Mouse (Mus musculus): ENCODE results near the gene Tmc4.
A peak's percentile ranks its signal among the peaks of the same experiment; 100 is the strongest.
"Not testable (repeated sequence)": the region's sequence is repeated elsewhere in the genome, so short reads cannot be mapped to it uniquely, and the experiment has no call there.

The Tmc4 gene

DNA sequence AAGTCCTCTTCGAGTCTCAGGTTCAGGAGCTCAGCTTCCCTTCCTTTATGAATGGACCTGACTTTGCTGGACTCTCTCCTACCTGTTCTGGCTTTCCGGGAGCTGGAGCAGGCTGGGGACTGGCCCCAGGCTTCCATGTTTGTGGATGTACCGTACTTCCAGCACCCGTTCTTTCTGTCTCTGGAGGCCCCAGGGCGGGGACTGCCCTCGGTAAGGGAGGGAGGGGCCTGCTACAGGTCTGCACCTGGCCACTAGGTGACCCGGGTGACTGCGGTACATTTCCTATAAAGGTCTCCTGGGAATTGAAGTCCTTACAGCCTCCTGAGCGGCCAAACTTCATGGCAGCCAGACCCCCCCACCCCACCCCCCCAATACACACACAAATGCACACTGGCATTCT, at the start of gene Tmc4:
Gene Tmc4, minus strand, starts transcription at position 212 of the 400 bp plus-strand sequence.
- DNase-seq (ENCODE audit: low read depth in 1 of 2, low spot score in 2 of 2) = no peak

DNA sequence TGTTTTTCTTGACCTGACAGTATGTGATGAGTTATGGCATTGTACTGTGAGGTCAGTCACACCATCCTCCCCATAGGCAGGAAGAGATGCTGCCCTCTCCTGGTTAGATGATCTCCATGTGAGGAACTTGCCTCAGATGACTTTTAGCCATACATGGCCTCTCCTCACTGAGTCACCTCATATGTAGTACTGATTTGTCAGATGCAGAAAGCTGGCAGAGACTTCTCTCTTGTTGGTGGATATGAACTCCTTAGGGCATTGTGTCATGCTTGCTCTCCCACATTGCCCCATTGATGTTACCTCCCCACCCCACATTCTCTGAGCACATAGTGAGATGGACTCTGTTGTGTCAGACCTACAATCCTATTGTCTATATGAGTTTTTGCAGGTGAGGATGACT, 48.1 kb upstream of the Tmc4 start:
- DNase-seq (ENCODE audit: low read depth in 1 of 2, low spot score in 2 of 2) = not testable (repeated sequence)

DNA sequence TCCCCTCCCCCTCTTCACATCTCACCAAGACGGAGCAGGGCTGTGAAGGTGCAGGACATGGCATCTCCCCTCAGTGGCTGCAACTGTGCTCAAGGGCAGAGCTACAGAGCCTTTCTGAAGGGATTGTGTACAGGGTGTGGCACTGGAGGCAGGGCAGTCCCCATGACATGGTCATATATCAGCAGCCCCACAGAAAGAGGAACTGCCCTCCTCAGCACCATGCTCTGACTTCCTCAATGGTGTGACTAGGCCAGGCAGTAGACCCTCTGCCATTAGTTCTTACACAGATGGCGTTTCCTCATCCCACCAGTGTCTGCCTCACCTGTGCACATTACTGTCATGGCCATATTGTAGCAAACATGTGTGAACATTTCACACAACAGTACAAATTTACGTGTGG, 42.9 kb upstream of the Tmc4 start, which contains the start of gene Pirb:
Gene Pirb, minus strand, starts transcription at position 124 of the 400 bp plus-strand sequence.
- DNase-seq (ENCODE audit: low read depth in 1 of 2, low spot score in 2 of 2) = peak in 1 of 2 experiments; percentile 17

DNA sequence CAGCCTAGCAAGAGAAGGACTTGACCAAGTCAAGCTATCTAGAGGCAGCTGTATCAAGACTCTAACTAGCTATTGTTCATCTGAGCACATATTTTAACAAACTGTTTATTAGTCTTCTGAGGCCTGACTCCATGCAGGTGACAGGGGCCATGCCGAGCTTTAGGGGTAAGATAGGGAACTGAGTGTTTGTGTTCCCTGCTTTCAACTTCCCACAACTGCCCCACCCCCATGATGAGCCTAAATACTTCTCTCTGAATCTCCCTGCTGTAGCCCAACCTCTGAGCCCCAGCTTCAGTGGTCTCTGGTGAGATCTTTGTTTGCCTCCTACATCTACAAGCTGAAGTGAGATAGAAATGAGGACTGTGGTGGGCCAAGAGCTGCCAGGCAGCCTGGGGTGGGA, 37.9 kb upstream of the Tmc4 start:
- DNase-seq (ENCODE audit: low read depth in 1 of 2, low spot score in 2 of 2) = no peak

DNA sequence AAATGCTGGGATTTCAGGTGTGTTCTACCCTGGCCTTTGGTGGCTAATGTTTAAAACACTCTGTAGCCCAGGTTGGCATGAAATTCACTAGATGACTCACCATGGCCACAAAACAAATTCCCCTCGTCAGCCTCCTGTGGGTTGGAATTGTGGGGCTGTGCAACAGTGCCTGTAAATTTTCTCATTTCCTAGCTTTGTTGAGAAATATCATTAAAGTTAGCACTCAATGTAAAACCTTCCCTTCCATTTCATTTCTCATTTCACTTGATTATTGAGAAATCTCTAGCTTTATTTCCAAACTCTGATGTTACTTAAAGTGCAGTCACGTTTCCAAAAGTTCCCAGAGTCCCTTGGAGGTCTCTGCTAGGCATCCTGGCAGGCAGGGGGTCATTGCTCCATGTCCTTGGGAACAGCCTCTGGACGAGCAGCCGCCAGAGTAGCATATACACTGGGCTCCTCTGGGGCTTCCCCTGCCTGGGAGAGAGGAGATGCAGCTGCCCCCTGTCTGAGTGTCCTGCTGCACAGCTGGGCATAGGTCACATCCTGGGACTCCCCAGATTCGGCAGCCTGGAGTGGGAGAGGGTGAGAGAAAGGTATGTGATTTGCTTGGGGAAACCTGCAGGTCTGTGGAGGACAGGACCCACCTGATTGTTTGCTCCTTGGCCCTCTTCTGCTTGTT, 35.0 kb upstream of the Tmc4 start:
- peak in 1 of 2 experiments; percentile 13 for DNase-seq (ENCODE audit: low read depth in 1 of 2, low spot score in 2 of 2)

DNA sequence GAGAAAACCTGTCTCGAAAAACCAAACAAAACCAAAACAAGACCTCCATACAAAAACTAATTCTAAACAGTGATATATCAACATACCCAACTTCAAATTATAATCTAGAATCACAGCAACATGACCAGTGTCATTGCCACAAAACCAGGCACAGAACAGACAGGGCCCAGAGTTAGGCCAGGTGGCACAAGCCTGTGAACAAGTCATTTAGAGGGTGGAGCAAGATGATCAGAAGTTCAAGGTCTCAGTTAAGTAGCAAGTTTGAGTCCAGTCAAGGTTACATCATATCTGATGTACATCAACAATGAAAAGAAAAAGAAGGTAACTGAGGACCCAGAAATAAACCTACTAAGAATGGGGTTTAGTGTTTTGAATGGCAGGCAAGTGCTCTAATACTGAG, 31.6 kb upstream of the Tmc4 start:
- DNase-seq (ENCODE audit: low read depth in 1 of 2, low spot score in 2 of 2) = no peak

DNA sequence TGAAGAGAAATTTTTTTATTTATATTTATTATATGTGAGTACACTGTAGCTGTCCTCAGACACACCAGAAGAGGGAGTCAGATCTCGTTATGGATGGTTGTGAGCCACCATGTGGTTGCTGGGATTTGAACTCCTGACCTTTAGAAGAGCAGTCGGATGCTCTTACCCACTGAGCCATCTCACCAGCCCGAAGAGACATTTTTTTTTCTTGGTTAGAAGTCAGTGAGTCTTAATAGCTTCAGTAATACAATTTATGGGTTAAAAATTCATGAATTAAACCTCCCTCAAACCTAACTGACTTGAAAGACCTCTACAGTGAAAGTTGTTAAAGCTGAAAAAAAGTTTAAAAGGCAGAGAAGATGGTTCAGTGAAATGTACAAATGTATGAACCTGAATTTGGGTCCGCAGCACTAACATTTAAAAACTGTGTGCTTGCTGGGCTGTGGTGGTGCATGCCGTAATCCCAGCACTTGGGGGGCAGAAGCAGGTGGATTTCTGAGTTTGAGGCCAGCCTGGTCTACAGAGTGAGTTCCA, 31.2 kb upstream of the Tmc4 start:
- not testable (repeated sequence) for DNase-seq (ENCODE audit: low read depth in 1 of 2, low spot score in 2 of 2)

DNA sequence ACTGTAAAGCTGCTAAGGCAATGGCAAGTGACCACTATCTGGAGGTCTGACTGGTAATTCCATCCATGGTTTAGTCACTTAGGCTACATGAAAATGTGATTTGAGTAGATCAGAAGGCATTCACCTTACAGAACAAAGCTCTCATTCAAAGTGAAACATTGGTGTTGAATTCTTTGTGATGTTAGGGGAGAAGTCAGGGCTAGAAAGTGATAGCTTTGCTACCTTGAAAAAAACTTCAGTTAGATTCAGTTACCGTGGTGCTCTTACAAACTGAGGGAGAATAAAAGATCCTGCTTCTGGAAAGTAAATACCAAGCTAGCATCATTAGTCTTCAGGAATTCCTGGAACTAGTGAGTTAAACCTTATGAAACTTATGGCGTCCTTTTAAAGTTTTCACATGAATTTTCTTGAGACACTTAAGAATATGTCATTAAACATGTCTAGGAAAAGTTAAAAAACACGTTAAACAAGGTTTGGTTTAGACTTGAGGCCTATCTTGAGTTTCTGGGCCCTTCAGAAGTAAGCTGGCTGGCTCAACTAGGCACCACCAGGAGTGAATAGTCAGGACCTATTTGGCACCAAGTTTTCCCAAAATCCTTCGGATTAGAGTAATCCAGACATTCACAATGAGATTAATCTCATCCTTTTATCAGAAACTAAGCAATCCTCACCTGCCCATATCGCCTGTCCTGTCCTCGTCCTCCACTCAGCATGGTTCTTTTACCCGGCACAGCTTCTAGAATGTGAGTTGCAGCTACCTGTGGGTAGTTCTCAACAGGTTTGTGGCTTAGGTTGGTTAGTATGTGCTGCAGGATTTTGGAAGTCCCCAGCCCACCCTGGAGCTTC, 30.4 kb upstream of the Tmc4 start:
- no peak for DNase-seq (ENCODE audit: low read depth in 1 of 2, low spot score in 2 of 2)

DNA sequence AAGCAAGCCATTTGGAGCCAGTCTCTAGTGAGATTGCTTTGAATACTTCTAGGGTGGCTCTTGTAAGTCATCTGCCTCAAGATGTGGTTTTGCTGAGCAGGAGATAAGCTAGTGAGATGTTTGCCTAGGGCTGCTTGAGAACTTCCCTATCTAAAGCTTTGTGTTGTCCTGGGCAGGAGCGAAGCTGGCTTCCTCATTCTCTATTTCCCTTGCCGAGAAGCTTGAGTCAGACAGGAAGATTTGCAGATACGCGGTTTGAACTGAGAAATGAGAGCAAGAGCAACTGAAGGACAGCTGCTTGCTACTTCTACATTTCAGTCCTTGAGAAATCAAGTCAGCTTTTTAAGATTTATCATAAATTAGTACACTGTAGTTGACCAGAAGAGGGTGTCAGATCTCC, 29.7 kb upstream of the Tmc4 start:
- peak; percentile 58 to 67 for DNase-seq (ENCODE audit: low read depth in 1 of 2, low spot score in 2 of 2)

DNA sequence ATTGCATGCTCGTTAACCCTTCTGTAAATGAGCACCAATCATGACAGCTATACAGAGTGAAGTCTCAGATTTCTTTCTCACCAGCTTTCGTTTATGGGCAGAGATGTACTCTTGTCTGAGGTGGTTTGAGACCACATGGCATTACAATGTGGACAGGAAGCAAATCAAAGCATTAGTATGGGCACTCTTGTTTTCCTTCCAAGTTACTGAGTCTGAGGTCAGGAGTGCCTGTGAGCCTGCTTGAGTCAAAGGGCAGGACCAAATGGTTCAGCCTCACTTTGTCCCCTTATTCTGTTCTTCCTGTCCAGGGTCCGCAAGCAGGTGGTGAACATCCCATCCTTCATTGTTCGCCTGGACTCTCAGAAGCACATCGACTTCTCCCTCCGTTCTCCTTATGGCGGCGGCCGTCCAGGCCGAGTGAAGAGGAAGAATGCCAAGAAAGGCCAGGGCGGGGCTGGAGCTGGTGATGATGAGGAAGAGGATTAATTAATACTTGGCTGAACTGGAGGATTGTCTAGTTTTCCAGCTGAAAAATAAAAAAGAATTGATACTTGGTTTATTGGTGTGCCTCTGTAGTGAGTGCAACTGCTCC, 29.1 kb upstream of the Tmc4 start:
- DNase-seq (ENCODE audit: low read depth in 1 of 2, low spot score in 2 of 2) = peak in 1 of 2 experiments; percentile 16

DNA sequence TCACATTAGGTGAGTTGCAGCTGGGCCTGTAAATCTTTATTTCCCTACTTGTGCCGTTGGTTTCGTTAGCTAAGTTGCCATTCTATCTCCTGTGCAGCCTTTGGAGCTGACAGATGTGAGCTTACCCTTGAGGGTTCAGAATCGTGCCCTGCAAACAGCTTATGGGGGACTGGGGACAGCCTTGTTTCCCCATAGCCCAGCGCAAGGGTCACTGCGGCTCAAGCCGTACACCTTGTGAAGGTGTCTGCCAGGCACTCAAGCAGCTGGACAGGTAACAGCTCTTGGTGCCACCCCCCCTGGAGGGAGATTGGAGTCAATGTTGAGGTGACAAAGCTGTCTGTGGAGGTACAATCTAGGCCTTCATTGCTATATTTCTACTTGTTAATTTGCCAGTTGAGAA, 28.6 kb upstream of the Tmc4 start:
- no peak for DNase-seq (ENCODE audit: low read depth in 1 of 2, low spot score in 2 of 2)

DNA sequence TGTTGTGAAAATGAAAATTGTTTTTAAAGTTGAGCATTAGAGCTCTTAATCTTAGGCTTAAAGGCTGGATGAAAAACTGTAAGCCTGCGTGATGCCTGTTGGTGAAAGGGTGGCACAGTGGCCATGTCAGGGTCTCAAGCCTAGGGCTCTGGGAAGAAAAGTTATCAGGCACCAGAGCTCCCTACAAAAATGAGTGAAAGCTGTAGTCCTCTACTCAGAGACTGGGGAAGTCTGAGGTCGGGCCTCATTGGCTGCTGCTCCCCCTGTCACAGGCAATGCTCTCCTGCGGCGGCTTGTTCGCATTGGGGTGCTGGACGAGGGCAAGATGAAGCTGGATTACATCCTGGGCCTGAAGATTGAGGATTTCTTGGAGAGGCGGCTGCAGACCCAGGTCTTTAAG, 28.1 kb upstream of the Tmc4 start:
- not testable (repeated sequence) for DNase-seq (ENCODE audit: low read depth in 1 of 2, low spot score in 2 of 2)

DNA sequence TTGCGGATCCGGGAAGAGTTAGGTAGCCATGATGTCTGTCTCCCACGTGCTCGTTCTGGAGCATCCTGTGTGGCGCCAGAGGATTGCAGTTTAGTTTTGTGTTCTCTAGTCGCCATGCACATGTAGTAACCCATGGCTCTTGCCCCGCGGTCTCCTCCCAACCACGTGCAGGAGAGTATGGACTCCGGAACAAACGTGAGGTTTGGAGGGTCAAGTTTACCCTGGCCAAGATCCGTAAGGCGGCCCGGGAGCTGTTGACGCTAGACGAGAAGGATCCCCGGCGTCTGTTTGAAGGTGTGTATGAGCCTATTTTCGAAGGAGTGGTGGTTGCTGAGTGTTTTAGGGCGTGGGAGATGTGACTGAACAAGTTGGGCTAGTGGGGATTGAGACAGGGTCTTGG, 27.1 kb upstream of the Tmc4 start:
- no peak for DNase-seq (ENCODE audit: low read depth in 1 of 2, low spot score in 2 of 2)

DNA sequence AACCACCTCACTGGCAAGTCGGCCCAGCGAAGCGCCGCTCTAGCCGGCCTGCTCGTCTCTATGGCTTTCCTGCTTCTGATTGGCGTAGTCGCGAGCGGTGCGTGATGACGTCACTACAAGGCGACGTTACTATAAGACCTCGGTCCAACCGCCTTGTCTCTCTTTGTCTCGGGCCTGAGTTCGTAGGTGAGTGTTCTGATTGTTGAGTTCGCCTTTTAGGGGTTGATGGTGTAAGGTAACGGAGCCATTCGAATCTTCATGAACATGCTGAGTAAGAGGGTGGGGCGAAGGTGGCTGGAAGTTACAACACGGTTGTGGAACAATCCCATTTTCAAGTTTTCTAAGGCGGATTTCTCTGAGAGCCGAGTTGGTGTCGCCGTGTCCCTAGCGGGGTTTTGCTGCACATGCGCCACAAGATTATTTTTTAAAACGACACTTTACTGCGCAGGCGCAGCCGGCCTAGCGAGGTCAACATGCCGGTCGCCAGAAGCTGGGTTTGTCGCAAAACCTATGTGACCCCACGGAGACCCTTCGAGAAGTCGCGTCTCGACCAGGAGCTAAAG, 26.6 kb upstream of the Tmc4 start, which contains the start of gene Rps9:
Gene Rps9, plus strand, starts transcription at position 115 of the 563 bp plus-strand sequence.
- peak; percentile 87 to 91 for DNase-seq (ENCODE audit: low read depth in 1 of 2, low spot score in 2 of 2)

DNA sequence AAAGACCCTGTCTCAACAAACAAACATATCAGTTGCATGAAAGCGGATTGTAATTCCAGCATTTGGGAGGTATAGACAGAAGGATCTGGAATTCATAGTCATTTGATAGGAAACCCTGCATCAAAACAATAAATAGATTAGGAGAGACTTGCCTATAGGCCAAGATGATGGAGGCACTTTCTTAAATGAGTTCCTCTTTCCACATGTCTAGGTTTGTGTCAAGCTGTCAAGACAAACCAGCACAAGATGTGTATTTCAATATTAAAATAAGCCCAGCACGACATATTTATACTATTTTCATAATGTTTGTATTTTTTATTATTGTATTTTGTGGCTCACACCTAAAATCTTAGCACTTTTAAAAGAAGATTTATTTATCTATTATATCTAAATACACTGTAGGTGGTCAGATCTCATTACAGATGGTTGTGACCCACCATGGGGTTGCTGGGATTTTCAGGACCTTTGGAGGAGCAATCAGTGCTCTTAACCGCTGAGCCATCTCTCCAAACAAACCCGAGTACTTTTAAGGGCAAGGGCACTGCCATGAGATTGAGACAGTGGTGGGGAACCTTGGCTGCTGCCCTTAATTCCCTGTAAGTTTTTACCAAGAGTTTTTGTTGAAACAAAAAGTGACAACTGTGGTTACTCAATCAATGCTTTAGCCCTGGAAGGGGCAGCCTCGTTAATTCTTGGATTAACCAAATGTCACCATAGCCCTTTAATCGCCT, 26.0 kb upstream of the Tmc4 start:
- no peak for DNase-seq (ENCODE audit: low read depth in 1 of 2, low spot score in 2 of 2)

DNA sequence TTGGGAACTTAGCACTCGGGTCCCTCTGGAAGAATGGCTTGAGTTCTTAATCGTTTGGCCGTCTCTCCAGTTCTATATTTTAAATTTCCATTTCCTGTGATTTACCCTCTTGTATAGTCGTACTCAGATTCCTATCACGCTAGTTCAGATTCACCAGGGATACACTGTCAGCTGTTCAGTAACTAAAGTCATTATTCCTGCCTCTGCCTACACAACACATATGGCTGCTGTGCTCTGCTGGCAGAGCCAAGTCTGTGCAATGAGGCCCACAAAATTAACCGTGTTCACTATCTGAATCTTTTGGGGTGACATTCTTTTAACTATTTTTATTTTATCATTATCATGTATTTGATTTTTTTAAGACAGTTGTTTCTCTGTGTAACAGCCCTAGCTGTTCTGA, 21.1 kb upstream of the Tmc4 start:
- no peak for DNase-seq (ENCODE audit: low read depth in 1 of 2, low spot score in 2 of 2)

DNA sequence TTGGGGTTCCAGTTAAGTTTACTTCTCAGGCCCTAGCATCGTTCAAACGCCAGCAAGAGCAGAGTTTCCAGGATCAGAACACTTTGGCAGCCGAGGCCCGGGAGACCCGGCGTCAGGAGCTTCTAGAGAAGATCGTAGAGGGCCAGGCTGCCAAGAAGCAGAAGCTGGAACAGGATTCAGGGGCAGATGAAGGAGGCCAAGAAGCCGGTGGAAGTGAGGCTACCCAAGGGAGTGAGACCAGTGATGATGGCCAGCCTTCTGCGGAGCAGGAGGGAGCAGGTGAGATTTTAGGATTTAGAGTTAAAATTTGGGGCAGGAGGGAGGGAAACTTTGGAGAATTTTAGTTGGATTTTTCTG, 17.6 kb upstream of the Tmc4 start:
- peak in 1 of 2 experiments; percentile 1 for DNase-seq (ENCODE audit: low read depth in 1 of 2, low spot score in 2 of 2)

DNA sequence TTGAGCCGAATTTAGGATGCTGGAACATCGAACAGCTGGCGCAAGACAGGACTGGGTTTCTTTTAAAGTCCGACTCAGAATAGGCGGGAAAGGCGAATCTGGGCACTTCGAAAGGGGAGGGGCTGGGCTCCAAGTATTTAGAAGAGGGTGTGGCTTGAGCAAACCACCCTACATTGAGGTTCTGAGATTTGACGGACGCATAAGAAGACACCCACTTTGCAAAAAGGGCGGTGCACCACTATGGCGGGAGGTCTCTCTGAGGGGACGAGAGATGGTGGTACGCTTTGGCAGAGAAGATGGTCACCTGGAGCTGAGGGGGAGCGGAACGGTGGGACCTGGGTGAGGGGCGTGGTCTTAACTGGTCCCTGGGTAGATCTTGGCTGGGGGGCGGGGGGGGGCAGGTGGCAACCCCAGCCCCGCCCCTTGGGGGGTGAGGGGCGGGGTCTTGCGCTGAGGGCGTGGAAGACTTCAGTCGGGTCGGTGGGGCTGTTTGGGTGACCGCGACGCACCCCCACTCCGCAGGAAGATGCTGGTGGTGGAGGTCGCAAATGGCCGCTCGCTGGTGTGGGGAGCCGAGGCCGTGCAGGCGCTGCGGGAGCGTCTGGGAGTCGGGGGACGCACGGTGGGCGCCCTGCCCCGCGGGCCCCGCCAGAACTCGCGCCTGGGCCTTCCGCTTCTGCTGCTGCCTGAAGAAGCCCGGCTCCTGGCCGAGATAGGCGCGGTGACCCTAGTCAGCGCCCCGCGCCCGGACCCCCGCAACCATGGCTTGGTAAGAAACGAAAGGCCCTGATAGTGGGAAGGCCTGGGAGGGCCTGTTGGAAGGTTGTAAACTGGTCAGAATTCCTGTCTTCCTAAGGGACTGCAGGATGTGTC, 17.0 kb upstream of the Tmc4 start:
- DNase-seq (ENCODE audit: low read depth in 1 of 2, low spot score in 2 of 2) = peak; percentile 33 to 57

DNA sequence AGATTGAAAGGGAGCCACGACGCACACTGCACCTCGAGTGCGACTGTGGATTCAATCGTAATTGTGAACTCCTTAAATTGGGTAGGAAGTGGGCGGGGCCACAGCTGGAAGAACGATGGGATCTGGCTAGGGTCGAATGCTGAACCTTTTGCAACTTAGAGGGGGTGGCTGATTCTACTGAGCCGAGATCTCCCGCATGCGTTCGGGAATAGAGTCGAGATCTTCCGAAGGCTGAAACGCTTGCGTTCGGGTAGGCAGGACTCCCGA, 16.4 kb upstream of the Tmc4 start:
- DNase-seq (ENCODE audit: low read depth in 1 of 2, low spot score in 2 of 2) = no peak
